Mouse (Mus musculus) C2C12 (cell line): Measurements from ENCODE around the gene Odam. TPM values are rescaled to one million over a fixed set of nuclear protein-coding genes. Genes with fewer than 3 reads are reported as not detected.

ENCODE experiments used
- H3K27me3 ChIP-seq: one replicate; pipeline ENCODE4 v1.6.1; 2011; ENCODE audit not compliant: control insufficient read depth, insufficient read depth, insufficient read length
- H3K36me3 ChIP-seq: one replicate; pipeline ENCODE4 v1.6.1; 2011; ENCODE audit not compliant: control insufficient read depth, insufficient read depth
- H3K4me3 ChIP-seq: one replicate; pipeline ENCODE4 v1.5.1; 2011; ENCODE audit warnings: mild to moderate bottlenecking, control low read depth; ENCODE audit not compliant: poor library complexity, insufficient read depth, severe bottlenecking
- H3K79me2 ChIP-seq: one replicate; pipeline ENCODE4 v1.6.1; 2011; ENCODE audit not compliant: control insufficient read depth, insufficient read depth
- H3K79me3 ChIP-seq: one replicate; pipeline ENCODE4 v1.6.1; 2011; ENCODE audit warnings: low read depth, control low read depth
- H3ac ChIP-seq: one replicate; pipeline ENCODE3; 2011; ENCODE audit warnings: low read depth; ENCODE audit not compliant: control insufficient read depth, insufficient read length
- CEBPB ChIP-seq: IDR thresholded peaks from one replicate; pipeline ENCODE4 v1.6.1; 2011; ENCODE audit warnings: low read depth, mild to moderate bottlenecking, control low read depth, moderate library complexity
- CTCF ChIP-seq: IDR thresholded peaks from one replicate; pipeline ENCODE4 v1.5.1; 2011; ENCODE audit not compliant: control insufficient read depth, insufficient read depth, insufficient read length
- FOSL1 ChIP-seq: IDR thresholded peaks from one replicate; pipeline ENCODE4 v1.8.0; 2011; ENCODE audit warnings: mild to moderate bottlenecking, low read length; ENCODE audit not compliant: poor library complexity, insufficient read depth, severe bottlenecking
- MAX ChIP-seq: IDR thresholded peaks from one replicate; pipeline ENCODE4 v1.6.1; 2011; ENCODE audit warnings: mild to moderate bottlenecking, control low read depth
- MYOD1 ChIP-seq: IDR thresholded peaks from one replicate; pipeline ENCODE4 v1.6.1; 2011; ENCODE audit warnings: low read depth; ENCODE audit not compliant: control insufficient read depth, insufficient read length
- MYOG ChIP-seq: IDR thresholded peaks from one replicate; pipeline ENCODE4 v1.6.1; 2011; ENCODE audit not compliant: control insufficient read depth, insufficient read length; ENCODE audit errors: extremely low read depth
- USF1 ChIP-seq: IDR thresholded peaks from one replicate; pipeline ENCODE4 v1.6.1; 2011; ENCODE audit warnings: low read depth, mild to moderate bottlenecking, control low read depth, moderate library complexity
- polyA plus RNA-seq: library from polyadenylated mRNA; unstranded; fragments of >200 nt; fragmentation: generic; extraction: Trizol; gene quantifications from one replicate; pipeline ENCODE4 v1.2.1, GENCODE M21; 2012; ENCODE audit warnings: missing spikeins

Gene Odam
- polyA plus RNA-seq, 1 experiment, result not detected

GRCm38 (mm10) chr5:87940752-87941151 is 55.9 kb downstream of the Odam start:
- H3K4me3 ChIP-seq, result no peak overlapping the region
- TF ChIP-seq MYOG (no peak), MAX (no peak), CTCF (no peak), USF1 (no peak), MYOD1 (no peak), FOSL1 (no peak), CEBPB (no peak)
- no peaks in the 10 kb centered on the region for H3K27me3 ChIP-seq
- no peaks in the 10 kb centered on the region for H3K79me2 ChIP-seq
- no peaks in the 10 kb centered on the region for H3K36me3 ChIP-seq
- no peaks in the 10 kb centered on the region for H3K79me3 ChIP-seq
- H3ac ChIP-seq, result no peak overlapping the region

- Histone ChIP-seq H3K27me3 (no peaks in the 10 kb centered on the region), H3ac (no peak overlapping the region), H3K36me3 (no peaks in the 10 kb centered on the region), H3K79me3 (no peaks in the 10 kb centered on the region), H3K4me3 (no peak overlapping the region), H3K79me2 (no peaks in the 10 kb centered on the region)
- TF ChIP-seq CTCF (no peak), CEBPB (no peak), USF1 (no peak), MYOG (no peak), MYOD1 (no peak), MAX (no peak), FOSL1 (no peak)
Measured at GRCm38 (mm10) chr5:87942515-87942914, 57.7 kb downstream of the Odam start.

Other genes starting within 250 kb of the Odam start
- gene Csn1s1, start 218.8 kb upstream of the Odam start, polyA plus RNA-seq, result not detected
- gene Csn2, start 185.4 kb upstream of the Odam start, polyA plus RNA-seq, result not detected
- gene Csn1s2a, start 110.5 kb upstream of the Odam start, polyA plus RNA-seq, result not detected
- gene Csn1s2b, start 76.9 kb upstream of the Odam start, polyA plus RNA-seq, result not detected
- not detected for gene Prr27, start 59.3 kb upstream of the Odam start, polyA plus RNA-seq
- gene Csn3, start 40.5 kb downstream of the Odam start, polyA plus RNA-seq, result 0.83 TPM
- not detected for gene 2310003L06Rik, start 84.4 kb downstream of the Odam start, polyA plus RNA-seq
- gene Gm28434, start 84.5 kb downstream of the Odam start, polyA plus RNA-seq, result not detected
- not detected for gene Cabs1, start 94.4 kb downstream of the Odam start, polyA plus RNA-seq
- gene Smr3a, start 117.5 kb downstream of the Odam start, polyA plus RNA-seq, result not detected
- gene Smr2, start 201.5 kb downstream of the Odam start, polyA plus RNA-seq, result not detected
- not detected for gene Gm11116, start 226.5 kb downstream of the Odam start, polyA plus RNA-seq